Mouse (Mus musculus) lung, postnatal 0 days (tissue): ENCODE measurements at regions not wholly inside any gene's neighbourhood (a gene's known extent, or its start where the extent isn't known, plus 50 kb on each side); places are given as distances from the start of the nearest gene placed in this dataset.

Experiments
- ATAC-seq: fragments of 200-750 bp; cut with Nextera tagmentation; 2 replicates; pipeline ENCODE4 v1.8.0; 2017; ENCODE audit warnings: moderate library complexity
- DNase-seq: peaks from one replicate; pipeline ENCODE4 v3.0.0-alpha.2; 2016; ENCODE audit warnings: low spot score
- H3K27ac ChIP-seq: fragments of 300-500 bp; sonication (generic); 2 replicates; pipeline ENCODE4 v1.5.1; 2014; ENCODE audit warnings: antibody characterized with exemption, mild to moderate bottlenecking, low read length, mixed read lengths
- H3K27me3 ChIP-seq: fragments of 300-500 bp; sonication (generic); replicated peaks from 2 replicates; pipeline ENCODE4 v1.6.1; 2014; ENCODE audit warnings: low read length, mixed read lengths; ENCODE audit not compliant: insufficient read depth
- H3K36me3 ChIP-seq: fragments of 300-500 bp; sonication (generic); 2 replicates; pipeline ENCODE4 v1.6.1; 2014; ENCODE audit warnings: low read length, mixed read lengths; ENCODE audit not compliant: insufficient read depth
- H3K4me1 ChIP-seq: fragments of 300-500 bp; sonication (generic); 2 replicates; pipeline ENCODE4 v1.6.1; 2014; ENCODE audit warnings: antibody characterized with exemption, low read depth, low read length, mixed read lengths; ENCODE audit not compliant: insufficient read depth
- H3K4me2 ChIP-seq: fragments of 300-500 bp; sonication (generic); replicated peaks from 2 replicates; pipeline ENCODE4 v1.6.1; 2014; ENCODE audit warnings: low read depth, mild to moderate bottlenecking, low read length, moderate library complexity, mixed read lengths
- H3K4me3 ChIP-seq: fragments of 300-500 bp; sonication (generic); 2 replicates; pipeline ENCODE4 v1.5.1; 2014; ENCODE audit warnings: low read depth, low read length
- H3K9ac ChIP-seq: fragments of 300-500 bp; sonication (generic); replicated peaks from 2 replicates; pipeline ENCODE4 v1.6.1; 2014; ENCODE audit warnings: low read depth, mild to moderate bottlenecking
- H3K9me3 ChIP-seq: fragments of 300-500 bp; sonication (generic); 2 replicates; pipeline ENCODE4 v1.6.1; 2016; ENCODE audit warnings: low read length, mixed read lengths
- CTCF ChIP-seq: IDR thresholded peaks from 2 replicates; pipeline ENCODE4 v1.5.1; 2016; ENCODE audit warnings: antibody characterized with exemption, mild to moderate bottlenecking
- EP300 ChIP-seq: IDR thresholded peaks from 2 replicates; pipeline ENCODE4 v1.6.1; 2016; ENCODE audit warnings: antibody characterized with exemption, mild to moderate bottlenecking, control low read depth
- WGBS: fragments of 180-500 bp; shearing (Covaris S2); extraction: QIAGEN DNeasy Blood & Tissue Kit; methylation state at CpG from one replicate; pipeline ENCODE4 v1.1.7; 2014; 5-methylcytosine and 5-hydroxymethylcytosine counted together

- DNase-seq: no peak
- WGBS: 58% methylated on average over 2 of the region's 2 CpGs
Measured at GRCm38 (mm10) chr12:107695014-107695413, 206.6 kb downstream of the 3110018I06Rik start.

GRCm38 (mm10) chr12:107695438-107696267, 207.2 kb downstream of the 3110018I06Rik start:
- Histone ChIP-seq H3K9me3 (no peaks in the 10 kb centered on the region), H3K4me3 (no peak overlapping the region), H3K36me3 (no peaks in the 10 kb centered on the region), H3K27ac (no peak overlapping the region), H3K27me3 (no peaks in the 10 kb centered on the region), H3K4me2 (no peak overlapping the region), H3K4me1 (no peaks in the 10 kb centered on the region), H3K9ac (no peak overlapping the region)
- WGBS: 82% methylated on average over 13 of the region's 13 CpGs
- TF ChIP-seq CTCF (no peak), EP300 (no peak)
- DNase-seq (no peak), ATAC-seq (no peak)

More at GRCm38 (mm10) chr12:107695014-107695413, 206.6 kb downstream of the 3110018I06Rik start:
- Histone ChIP-seq H3K9me3 (no peaks in the 10 kb centered on the region), H3K36me3 (no peaks in the 10 kb centered on the region), H3K4me3 (no peak overlapping the region), H3K4me2 (no peak overlapping the region), H3K27me3 (no peaks in the 10 kb centered on the region), H3K9ac (no peak overlapping the region), H3K27ac (no peak overlapping the region), H3K4me1 (no peaks in the 10 kb centered on the region)
- no peak for ATAC-seq
- TF ChIP-seq CTCF (no peak), EP300 (no peak)

- no peaks in the 10 kb centered on the region for H3K27me3 ChIP-seq
- no peak overlapping the region for H3K9ac ChIP-seq
- no peaks in the 10 kb centered on the region for H3K36me3 ChIP-seq
- TF ChIP-seq EP300 (no peak), CTCF (no peak)
- no peak overlapping the region for H3K4me2 ChIP-seq
- H3K4me1 ChIP-seq: no peaks in the 10 kb centered on the region
- no peak overlapping the region for H3K27ac ChIP-seq
- WGBS: 41% methylated on average over 5 of the region's 5 CpGs
- no peak overlapping the region for H3K4me3 ChIP-seq
- H3K9me3 ChIP-seq: no peaks in the 10 kb centered on the region
- ATAC-seq (no peak), DNase-seq (no peak)
Measured at GRCm38 (mm10) chr12:107700317-107700716, 211.9 kb downstream of the 3110018I06Rik start.

- H3K9ac ChIP-seq: no peak overlapping the region
- H3K4me1 ChIP-seq: no peaks in the 10 kb centered on the region
- H3K4me2 ChIP-seq: no peak overlapping the region
- no peaks in the 10 kb centered on the region for H3K36me3 ChIP-seq
- no peak for ATAC-seq
- TF ChIP-seq EP300 (no peak), CTCF (no peak)
- H3K4me3 ChIP-seq: no peak overlapping the region
- no peaks in the 10 kb centered on the region for H3K27me3 ChIP-seq
- no peak overlapping the region for H3K27ac ChIP-seq
- WGBS: 70% methylated on average over 19 of the region's 19 CpGs
- DNase-seq: no peak
- no peaks in the 10 kb centered on the region for H3K9me3 ChIP-seq
Measured at GRCm38 (mm10) chr12:107700868-107701597, 212.6 kb downstream of the 3110018I06Rik start.

GRCm38 (mm10) chr12:107708812-107709211, 220.4 kb downstream of the 3110018I06Rik start:
- Histone ChIP-seq H3K4me3 (no peak overlapping the region), H3K9me3 (no peaks in the 10 kb centered on the region), H3K27me3 (no peaks in the 10 kb centered on the region), H3K27ac (no peak overlapping the region), H3K4me2 (no peak overlapping the region), H3K9ac (no peak overlapping the region), H3K4me1 (no peaks in the 10 kb centered on the region), H3K36me3 (no peaks in the 10 kb centered on the region)
- no peak for TF ChIP-seq CTCF
- ATAC-seq (no peak), DNase-seq (no peak)
- WGBS: 70% methylated on average over 6 of the region's 6 CpGs

GRCm38 (mm10) chr12:107711017-107711416, 222.6 kb downstream of the 3110018I06Rik start:
- no peak for TF ChIP-seq CTCF
- no peak for TF ChIP-seq EP300
- WGBS: 56% methylated on average over 7 of the region's 7 CpGs

More at GRCm38 (mm10) chr12:107711017-107711416, 222.6 kb downstream of the 3110018I06Rik start:
- Histone ChIP-seq H3K27ac (no peak overlapping the region), H3K4me3 (no peak overlapping the region), H3K4me2 (no peak overlapping the region), H3K9me3 (no peaks in the 10 kb centered on the region), H3K9ac (no peak overlapping the region), H3K4me1 (peaks cover 1% of the 10 kb centered on the region; the same call in 1 of the 2 replicates), H3K36me3 (no peaks in the 10 kb centered on the region), H3K27me3 (no peaks in the 10 kb centered on the region)
- ATAC-seq (no peak), DNase-seq (no peak)
